Mouse (Mus musculus) embryonic fibroblast, embryonic 13.5 days (primary cell): Measurements from ENCODE around the gene Iscu.

Source experiments
- CTCF ChIP-seq: IDR thresholded peaks from 2 replicates; pipeline ENCODE4 v1.5.1; 2011; ENCODE audit warnings: mild to moderate bottlenecking, control low read depth, low read length, moderate library complexity, borderline replicate concordance; ENCODE audit not compliant: insufficient read depth
- POLR2A ChIP-seq: IDR thresholded peaks from 2 replicates; pipeline ENCODE4 v1.6.1; 2011; ENCODE audit warnings: low read depth, mild to moderate bottlenecking, control low read depth, low read length, moderate library complexity

GRCm38 (mm10) chr5:113810111-113810510 lies 37.6 kb downstream of the Iscu start:
- TF ChIP-seq CTCF: no peak
- no peak for TF ChIP-seq POLR2A
